In genomic region chr7:16876006-16876405, GRCm38 (mm10) we compare ENCODE assay signal across 9 mouse cellular contexts. TPM values are rescaled to one million over a fixed set of nuclear protein-coding genes. Genes with fewer than 3 reads are reported as not detected.
DNase-seq lines count a peak whose midpoint lies in the region; ATAC-seq lines count a peak whose summit lies in the region.
"Had no signal": no experiment of that assay in that cellular context is flagged by ENCODE, and none has a peak within 500 bp of the region (broad histone marks: within the 10 kb centered on the region; RNA-seq: fewer than 3 reads in every experiment).

No protein-coding gene starts in this region.

- H3K4me1 ChIP-seq in heart, embryonic 15.5 days (replicated peaks) = peaks cover 43% of the 10 kb centered on the region
- no peaks in the 10 kb centered on the region; the same call in 1 of the 2 replicates for H3K4me1 ChIP-seq in brown adipose tissue, adult 24 weeks (ENCODE audit: control insufficient read depth, insufficient read depth, insufficient read length, low read length)
- peaks cover 36% of the 10 kb centered on the region for H3K4me1 ChIP-seq in hindbrain, embryonic 13.5 days (replicated peaks)
- peaks cover 38% of the 10 kb centered on the region for H3K4me1 ChIP-seq in midbrain, embryonic 13.5 days (replicated peaks)

- peak overlapping the region; percentile 79 for H3K9ac ChIP-seq in heart, embryonic 15.5 days
- H3K9ac ChIP-seq in hindbrain, embryonic 13.5 days = peak overlapping the region; percentile 90
- peak overlapping the region; percentile 86 for H3K9ac ChIP-seq in midbrain, embryonic 13.5 days (replicated peaks)

- H3K27ac ChIP-seq in heart, embryonic 15.5 days = peak overlapping the region; percentile 79
- no peak overlapping the region for H3K27ac ChIP-seq in brown adipose tissue, adult 24 weeks (replicated peaks; ENCODE audit: low read depth, low read length)
- 0 out of 2 replicates have a peak overlapping the region, but pooled peaks have one; percentile 5 for H3K27ac ChIP-seq in hindbrain, embryonic 13.5 days
- H3K27ac ChIP-seq in midbrain, embryonic 13.5 days = 0 out of 2 replicates have a peak overlapping the region, but pooled peaks have one; percentile 16

- H3K9me3 ChIP-seq in heart, embryonic 15.5 days (replicated peaks) = no peaks in the 10 kb centered on the region
- no peaks in the 10 kb centered on the region for H3K9me3 ChIP-seq in hindbrain, embryonic 13.5 days
- H3K9me3 ChIP-seq in midbrain, embryonic 13.5 days = no peaks in the 10 kb centered on the region
- H3K9me3 ChIP-seq: G1E had no signal

- H3K36me3 ChIP-seq in heart, embryonic 15.5 days = peaks cover 4% of the 10 kb centered on the region; the same call in 1 of the 2 replicates
- peaks cover 20% of the 10 kb centered on the region for H3K36me3 ChIP-seq in hindbrain, embryonic 13.5 days
- H3K36me3 ChIP-seq in midbrain, embryonic 13.5 days = peaks cover 8% of the 10 kb centered on the region

- no peak for DNase-seq in heart, postnatal 10 days
- DNase-seq in natural killer cell, adult 2 months (ENCODE audit: low spot score in 2 of 2) = no peak
- DNase-seq in left cerebral cortex, postnatal 14 days (ENCODE audit: low spot score in 2 of 2) = no peak
- no peak for DNase-seq in ovary, postnatal 14 days (ENCODE audit: low spot score)

- H3K4me2 ChIP-seq in heart, embryonic 15.5 days = peak overlapping the region; percentile 82
- H3K4me2 ChIP-seq in hindbrain, embryonic 13.5 days = peak overlapping the region; percentile 79
- peak overlapping the region; percentile 90 for H3K4me2 ChIP-seq in midbrain, embryonic 13.5 days (replicated peaks)

- ATAC-seq in heart, embryonic 15.5 days (replicated peaks; ENCODE audit: insufficient number of reproducible peaks, insufficient read depth, low FRiP score, low read depth) = no peak
- no peak for ATAC-seq in hindbrain, embryonic 13.5 days (ENCODE audit: low FRiP score)
- ATAC-seq in midbrain, embryonic 13.5 days = no peak

- peak overlapping the region; percentile 70 for H3K4me3 ChIP-seq in heart, embryonic 15.5 days
- peak overlapping the region; percentile 48 for H3K4me3 ChIP-seq in brown adipose tissue, adult 24 weeks (ENCODE audit: insufficient read depth, low read depth, low read length)
- peak overlapping the region; percentile 83 for H3K4me3 ChIP-seq in hindbrain, embryonic 13.5 days
- H3K4me3 ChIP-seq in midbrain, embryonic 13.5 days (replicated peaks) = peak overlapping the region; percentile 75

- WGBS in heart, embryonic 15.5 days = 8% methylated on average over 11 of the region's 11 CpGs
- 8% methylated on average over 11 of the region's 11 CpGs for WGBS in hindbrain, embryonic 13.5 days
- WGBS in midbrain, embryonic 13.5 days = 11% methylated on average over 11 of the region's 11 CpGs

- intact Hi-C loops in heart, postnatal 10 days (cut with DNase I) = no loop called here
- intact Hi-C loops in left cerebral cortex, postnatal 14 days (cut with DNase I) = loop anchor here (2.0 kb wide), 1 partner anchor 47 kb away; no protein-coding TSS in a partner anchor

- no peaks in the 10 kb centered on the region for H3K27me3 ChIP-seq in heart, embryonic 15.5 days
- no peaks in the 10 kb centered on the region for H3K27me3 ChIP-seq in hindbrain, embryonic 13.5 days
- H3K27me3 ChIP-seq in midbrain, embryonic 13.5 days = no peaks in the 10 kb centered on the region

RNA-seq across cellular contexts. Expression of gene Dact3, which starts 0.9 kb away (rescaled TPM):
- polyA plus RNA-seq in heart, embryonic 15.5 days (2015; fragmentation: Nextera tagmentation; extraction: Ambion mirVana) = 5.8 and 7.0 TPM in 2 replicates
- total RNA-seq in heart, postnatal 10 days (2021) = 10 to 100 TPM; 28.2 to 32.7 TPM
- 0.79 and 2.1 TPM in 2 replicates for polyA plus RNA-seq in brown adipose tissue, adult 24 weeks (2012; ENCODE audit: insufficient read depth, insufficient read length, missing spikeins)
- polyA plus RNA-seq in hindbrain, embryonic 13.5 days (2015; fragmentation: Nextera tagmentation; extraction: Ambion mirVana) = 2.8 and 2.9 TPM in 2 replicates
- polyA plus RNA-seq in midbrain, embryonic 13.5 days (2015; fragmentation: Nextera tagmentation; extraction: Ambion mirVana) = 2.8 and 2.9 TPM in 2 replicates
- total RNA-seq in left cerebral cortex, postnatal 14 days (2021) = 100 to 1,000 TPM; 130 to 141 TPM

RNA-seq across cellular contexts. Expression of gene Gng8, which starts 15.6 kb away (rescaled TPM):
- polyA plus RNA-seq in heart, embryonic 15.5 days (2015; fragmentation: Nextera tagmentation; extraction: Ambion mirVana) = 4.2 and 5.2 TPM in 2 replicates
- total RNA-seq in heart, postnatal 10 days (2021) = 1 to 10 TPM in 1 of 2 experiments, under 1 TPM in 1; 0.82 to 1.4 TPM
- not detected in 2 replicates for polyA plus RNA-seq in brown adipose tissue, adult 24 weeks (2012; ENCODE audit: insufficient read depth, insufficient read length, missing spikeins)
- 6.1 and 8.2 TPM in 2 replicates for polyA plus RNA-seq in hindbrain, embryonic 13.5 days (2015; fragmentation: Nextera tagmentation; extraction: Ambion mirVana)
- polyA plus RNA-seq in midbrain, embryonic 13.5 days (2015; fragmentation: Nextera tagmentation; extraction: Ambion mirVana) = 23.4 and 30.8 TPM in 2 replicates
- 1 to 10 TPM; 1.2 to 1.5 TPM for total RNA-seq in left cerebral cortex, postnatal 14 days (2021)
- total RNA-seq: G1E had no signal
- polyA plus RNA-seq: G1E had no signal

RNA-seq across cellular contexts. Expression of gene Ptgir, which starts 30.3 kb away (rescaled TPM):
- 0.86 and 1.2 TPM in 2 replicates for polyA plus RNA-seq in heart, embryonic 15.5 days (2015; fragmentation: Nextera tagmentation; extraction: Ambion mirVana)
- 1 to 10 TPM; 2.6 to 2.8 TPM for total RNA-seq in heart, postnatal 10 days (2021)
- 1.9 and 2.8 TPM in 2 replicates for polyA plus RNA-seq in brown adipose tissue, adult 24 weeks (2012; ENCODE audit: insufficient read depth, insufficient read length, missing spikeins)
- 0.78 and 0.83 TPM in 2 replicates for polyA plus RNA-seq in hindbrain, embryonic 13.5 days (2015; fragmentation: Nextera tagmentation; extraction: Ambion mirVana)
- polyA plus RNA-seq in midbrain, embryonic 13.5 days (2015; fragmentation: Nextera tagmentation; extraction: Ambion mirVana) = 0.41 and 0.54 TPM in 2 replicates
- under 1 TPM in 1 of 2 experiments, not detected in 1; 0.11 TPM for total RNA-seq in left cerebral cortex, postnatal 14 days (2021)

RNA-seq across cellular contexts. Expression of gene Prkd2, which starts 33.3 kb away (rescaled TPM):
- 9.9 and 13.3 TPM in 2 replicates for polyA plus RNA-seq in heart, embryonic 15.5 days (2015; fragmentation: Nextera tagmentation; extraction: Ambion mirVana)
- total RNA-seq in heart, postnatal 10 days (2021) = 10 to 100 TPM; 27.8 to 31.9 TPM
- 8.5 and 11.3 TPM in 2 replicates for polyA plus RNA-seq in brown adipose tissue, adult 24 weeks (2012; ENCODE audit: insufficient read depth, insufficient read length, missing spikeins)
- polyA plus RNA-seq in hindbrain, embryonic 13.5 days (2015; fragmentation: Nextera tagmentation; extraction: Ambion mirVana) = 6.6 and 7.3 TPM in 2 replicates
- 6.4 and 6.6 TPM in 2 replicates for polyA plus RNA-seq in midbrain, embryonic 13.5 days (2015; fragmentation: Nextera tagmentation; extraction: Ambion mirVana)
- 1 to 10 TPM; 9.0 to 9.3 TPM for total RNA-seq in left cerebral cortex, postnatal 14 days (2021)

RNA-seq across cellular contexts. Expression of gene Calm3, which starts 47.9 kb away (rescaled TPM):
- 96.4 and 98.4 TPM in 2 replicates for polyA plus RNA-seq in heart, embryonic 15.5 days (2015; fragmentation: Nextera tagmentation; extraction: Ambion mirVana)
- 100 to 1,000 TPM; 252 to 262 TPM for total RNA-seq in heart, postnatal 10 days (2021)
- 210 and 222 TPM in 2 replicates for polyA plus RNA-seq in brown adipose tissue, adult 24 weeks (2012; ENCODE audit: insufficient read depth, insufficient read length, missing spikeins)
- polyA plus RNA-seq in hindbrain, embryonic 13.5 days (2015; fragmentation: Nextera tagmentation; extraction: Ambion mirVana) = 307 and 317 TPM in 2 replicates
- 297 and 325 TPM in 2 replicates for polyA plus RNA-seq in midbrain, embryonic 13.5 days (2015; fragmentation: Nextera tagmentation; extraction: Ambion mirVana)
- total RNA-seq in left cerebral cortex, postnatal 14 days (2021) = 1,000 to 10,000 TPM; 2,088 to 2,136 TPM
